Mouse (Mus musculus) lung, adult 10 weeks (tissue): Measurements from ENCODE around the gene Lrrc30. TPM values are rescaled to one million over a fixed set of nuclear protein-coding genes. Genes with fewer than 3 reads are reported as not detected.

Source experiments
- polyA plus RNA-seq: library from polyadenylated mRNA; stranded (reverse); fragments of 350-450 nt; fragmentation: Illumina TruSeq; extraction: RNeasy Lipid Tissue Mini Kit (QIAGEN cat#74804); gene quantifications from one replicate; pipeline ENCODE4 v1.2.3, GENCODE M21; 2014; ENCODE audit warnings: low read depth, low replicate concordance; ENCODE audit not compliant: insufficient read depth

Lrrc30 gene
- polyA plus RNA-seq: not detected

GRCm38 (mm10) chr17:67632676-67633339 lies at the start of gene Lrrc30:
Gene Lrrc30 (minus strand): TSS chr17:67632723.

Other genes with a start within 250 kb of the Lrrc30 start
- gene Lama1, start 64.5 kb upstream of the Lrrc30 start, polyA plus RNA-seq: 0.10 TPM